Mouse (Mus musculus): ENCODE measurements around the gene Paqr7.

DNA sequence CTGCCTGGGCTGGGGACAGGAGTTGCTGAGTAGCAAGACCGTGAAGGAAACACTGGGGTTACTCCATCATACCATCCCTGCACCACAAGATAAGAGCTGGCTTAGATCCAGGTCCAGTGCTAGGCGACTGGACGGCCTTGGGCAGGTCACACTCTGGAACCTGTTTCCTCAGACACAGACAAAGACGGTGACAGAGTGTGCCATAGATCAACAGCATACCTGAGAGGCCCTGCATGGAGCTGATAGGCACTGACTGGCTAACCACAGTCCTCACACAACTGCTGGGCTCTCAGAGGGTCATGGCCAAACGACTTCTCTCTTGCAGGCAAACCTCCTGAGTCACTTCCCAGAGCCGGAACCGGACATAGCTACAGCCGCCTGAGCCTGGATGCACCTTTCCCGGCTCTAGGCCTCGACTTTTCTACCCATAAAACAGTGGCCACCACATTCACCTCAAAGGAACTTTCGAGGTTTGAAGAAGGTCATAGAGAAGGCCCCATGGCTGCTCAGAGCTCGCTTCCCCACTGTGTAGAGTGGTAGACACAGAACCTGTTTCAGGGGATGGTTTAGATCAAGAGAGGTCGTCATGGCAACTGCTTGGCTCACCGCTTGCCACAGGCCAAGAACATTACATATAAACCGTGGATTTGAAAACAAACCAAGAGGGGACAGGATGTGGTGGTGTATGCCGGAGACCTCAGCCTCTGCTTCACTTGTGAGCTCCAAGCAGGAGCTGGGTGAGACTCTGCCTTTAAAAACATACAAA, 1.5 kb upstream of the Paqr7 start:
- no peak for TF ChIP-seq POLR2A (IDR thresholded peaks at IDR 0.05; ENCODE audit: low read depth, low read length)
- TF ChIP-seq CTCF (conservative IDR thresholded peaks at IDR 0.05; ENCODE audit: insufficient read depth, insufficient read length, low read depth, low read length), result no peak

Measured in kidney, adult 2 months (tissue).